Mouse (Mus musculus) forebrain, embryonic 15.5 days (tissue): Measurements from ENCODE around the gene Atf6. TPM values are rescaled to one million over a fixed set of nuclear protein-coding genes. Genes with fewer than 3 reads are reported as not detected.

Experiments
- ATAC-seq: fragments of 200-750 bp; cut with Nextera tagmentation; replicated peaks from 2 replicates; pipeline ENCODE4 v1.8.0; 2017; ENCODE audit warnings: mild to moderate bottlenecking, moderate TSS enrichment, moderate library complexity
- H3K27ac ChIP-seq: fragments of 300-500 bp; sonication (generic); replicated peaks from 2 replicates; pipeline ENCODE4 v1.5.1; 2015; ENCODE audit warnings: mild to moderate bottlenecking, inconsistent platforms
- H3K27me3 ChIP-seq: fragments of 300-500 bp; sonication (generic); 2 replicates; pipeline ENCODE4 v1.6.1; 2015; ENCODE audit warnings: inconsistent platforms
- H3K36me3 ChIP-seq: fragments of 300-500 bp; sonication (generic); 2 replicates; pipeline ENCODE4 v1.6.1; 2015; ENCODE audit warnings: mild to moderate bottlenecking, inconsistent platforms
- H3K4me1 ChIP-seq: fragments of 300-500 bp; sonication (generic); 2 replicates; pipeline ENCODE4 v1.6.1; 2015; ENCODE audit warnings: inconsistent platforms
- H3K4me2 ChIP-seq: fragments of 300-500 bp; sonication (generic); replicated peaks from 2 replicates; pipeline ENCODE4 v1.6.1; 2015; ENCODE audit warnings: mild to moderate bottlenecking, inconsistent platforms
- H3K4me3 ChIP-seq: fragments of 300-500 bp; sonication (generic); 2 replicates; pipeline ENCODE4 v1.5.1; 2015; ENCODE audit warnings: mild to moderate bottlenecking, inconsistent platforms
- H3K9ac ChIP-seq: fragments of 300-500 bp; sonication (generic); replicated peaks from 2 replicates; pipeline ENCODE4 v1.6.1; 2015; ENCODE audit warnings: mild to moderate bottlenecking, inconsistent platforms
- H3K9me3 ChIP-seq: fragments of 300-500 bp; sonication (generic); 2 replicates; pipeline ENCODE4 v1.6.1; 2016; ENCODE audit warnings: inconsistent platforms
- WGBS: fragments of 180-500 bp; shearing (Covaris S2); methylation state at CpG from one replicate; pipeline ENCODE4 v1.1.7; 2015; ENCODE audit warnings: mixed read lengths; 5-methylcytosine and 5-hydroxymethylcytosine counted together
- polyA plus RNA-seq: library from polyadenylated mRNA; unstranded; fragments of >200 nt; fragmentation: Nextera tagmentation; extraction: Ambion mirVana; gene quantifications from 2 replicates; pipeline ENCODE4 v1.2.1, GENCODE M21; 2015

The Atf6 gene
- polyA plus RNA-seq, 1 experiment from 2014 or later = 7.6 TPM

DNA sequence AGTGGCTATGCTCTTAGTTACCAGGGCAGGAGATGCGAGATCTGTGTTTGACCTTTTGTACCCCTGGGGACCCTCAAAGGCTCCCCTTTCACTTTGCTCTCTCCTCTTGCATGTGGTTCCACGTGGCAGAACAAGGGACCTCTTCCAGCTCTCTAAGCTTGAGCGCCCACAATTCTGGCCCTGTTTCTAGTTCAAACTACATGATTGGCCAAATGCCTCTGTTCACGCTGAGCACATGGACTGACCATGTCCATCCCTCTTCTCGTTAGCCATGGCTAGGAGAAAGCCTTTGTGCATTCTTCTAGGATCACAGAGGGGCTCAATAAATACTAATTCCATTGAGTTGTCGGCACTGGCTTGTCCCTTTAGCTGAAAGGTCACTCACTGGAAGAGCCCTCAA lies 172.2 kb downstream of the Atf6 start:
- Histone ChIP-seq H3K27me3 (no peaks in the 10 kb centered on the region), H3K9ac (no peak overlapping the region), H3K4me2 (no peak overlapping the region), H3K9me3 (no peaks in the 10 kb centered on the region), H3K27ac (no peak overlapping the region), H3K4me1 (no peaks in the 10 kb centered on the region), H3K36me3 (no peaks in the 10 kb centered on the region), H3K4me3 (no peak overlapping the region)
- no peak for ATAC-seq
- 50% methylated on average over 6 of the region's 6 CpGs for WGBS

DNA sequence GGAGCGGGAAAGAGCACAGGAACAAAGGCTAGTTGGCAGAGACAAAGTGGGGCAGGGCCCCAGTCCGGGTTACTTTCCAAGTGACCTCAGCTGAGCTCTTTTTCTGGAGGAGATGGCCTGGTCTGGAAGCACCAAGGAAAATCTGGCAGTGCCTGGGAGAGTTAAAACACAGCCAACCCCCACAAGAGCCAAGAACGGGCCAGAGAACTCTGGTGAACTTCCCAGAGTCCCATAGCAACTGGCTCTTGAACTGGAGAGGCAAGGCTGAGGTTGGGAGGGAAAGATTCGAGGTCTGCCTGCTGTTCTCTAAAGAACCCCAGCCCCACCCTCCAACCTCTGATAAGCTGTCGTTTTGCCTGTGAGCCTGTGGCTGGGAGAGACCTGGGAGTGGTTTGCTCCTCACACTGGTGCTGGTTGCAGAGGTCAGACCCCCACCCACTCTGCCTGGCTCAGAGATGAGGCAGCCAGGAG lies 172.7 kb downstream of the Atf6 start:
- ATAC-seq = no peak
- 71% methylated on average over 5 of the region's 5 CpGs for WGBS
- H3K4me2 ChIP-seq = no peak overlapping the region
- H3K4me1 ChIP-seq = no peaks in the 10 kb centered on the region
- H3K4me3 ChIP-seq = no peak overlapping the region
- H3K9ac ChIP-seq = no peak overlapping the region
- no peaks in the 10 kb centered on the region for H3K9me3 ChIP-seq
- H3K27ac ChIP-seq = no peak overlapping the region
- H3K27me3 ChIP-seq = no peaks in the 10 kb centered on the region
- no peaks in the 10 kb centered on the region for H3K36me3 ChIP-seq

DNA sequence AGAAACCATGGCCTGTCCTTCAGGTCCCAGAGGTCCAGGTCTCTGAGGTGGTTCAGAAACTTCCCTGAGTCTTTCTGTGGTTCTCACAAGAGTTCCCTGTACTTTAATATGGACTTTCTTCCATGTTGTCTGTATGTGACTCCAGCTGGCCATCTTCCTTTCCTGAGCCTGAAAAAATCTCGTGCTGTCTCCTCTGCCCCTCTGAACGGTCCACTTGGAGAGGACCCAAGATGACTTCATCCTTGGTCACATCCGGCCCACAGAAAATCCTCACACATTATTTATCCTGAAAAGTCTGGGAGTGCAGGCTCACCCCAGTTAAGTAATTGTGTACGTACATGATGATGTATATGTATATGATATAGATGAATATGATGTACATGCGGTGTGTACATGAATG lies 176.3 kb downstream of the Atf6 start:
- no peak for ATAC-seq
- Histone ChIP-seq H3K27me3 (no peaks in the 10 kb centered on the region), H3K27ac (no peak overlapping the region), H3K4me3 (no peak overlapping the region), H3K9me3 (no peaks in the 10 kb centered on the region), H3K36me3 (no peaks in the 10 kb centered on the region), H3K9ac (no peak overlapping the region), H3K4me2 (no peak overlapping the region), H3K4me1 (no peaks in the 10 kb centered on the region)
- 95% methylated on average over 5 of the region's 5 CpGs for WGBS

DNA sequence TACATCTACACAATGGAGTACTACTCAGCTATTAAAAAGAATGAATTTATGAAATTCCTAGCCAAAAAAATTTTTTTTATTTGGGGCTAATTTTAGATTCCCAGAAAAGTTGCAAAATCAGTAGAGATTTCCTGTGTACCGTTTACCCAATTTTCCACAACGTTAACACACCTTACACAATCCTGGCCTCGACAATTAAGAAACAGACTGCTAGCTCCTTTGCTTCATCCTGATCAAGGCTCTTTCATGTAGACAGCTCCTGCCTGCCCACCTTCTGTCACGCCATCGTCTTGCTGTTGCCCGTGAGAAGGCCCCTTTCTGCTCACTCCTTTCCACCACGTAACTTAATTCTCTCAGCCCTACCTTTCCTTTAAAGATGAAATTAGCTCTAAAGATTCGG lies 177.8 kb downstream of the Atf6 start:
- 94% methylated on average over 8 of the region's 8 CpGs for WGBS
- Histone ChIP-seq H3K36me3 (no peaks in the 10 kb centered on the region), H3K27ac (no peak overlapping the region), H3K4me1 (no peaks in the 10 kb centered on the region), H3K9ac (no peak overlapping the region), H3K4me3 (no peak overlapping the region), H3K27me3 (no peaks in the 10 kb centered on the region), H3K4me2 (no peak overlapping the region), H3K9me3 (no peaks in the 10 kb centered on the region)
- no peak for ATAC-seq

DNA sequence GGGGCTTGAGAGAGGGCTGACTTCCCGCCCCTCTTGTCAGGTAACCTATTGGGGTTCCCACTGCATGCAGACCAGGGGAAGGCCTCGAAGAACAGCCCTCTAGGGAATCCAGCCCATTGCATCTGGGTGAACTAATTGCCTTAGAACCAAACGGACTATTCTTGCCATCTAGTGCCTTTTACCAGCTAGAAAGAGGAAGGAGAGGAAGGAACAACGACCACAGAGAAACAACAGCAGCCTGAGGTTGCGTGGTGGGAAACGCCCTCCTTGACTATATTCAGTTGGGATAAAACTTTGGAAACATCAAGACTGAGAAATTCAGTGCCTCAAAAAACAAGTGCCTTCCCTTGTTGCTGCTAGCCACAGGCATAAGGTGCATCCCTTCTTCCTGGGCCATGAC lies 183.7 kb downstream of the Atf6 start:
- Histone ChIP-seq H3K27me3 (no peaks in the 10 kb centered on the region), H3K9me3 (no peaks in the 10 kb centered on the region), H3K27ac (no peak overlapping the region), H3K36me3 (peaks cover 9% of the 10 kb centered on the region; the same call in 1 of the 2 replicates), H3K4me3 (no peak overlapping the region), H3K4me2 (no peak overlapping the region), H3K9ac (no peak overlapping the region), H3K4me1 (no peaks in the 10 kb centered on the region)
- ATAC-seq = no peak
- WGBS = 84% methylated on average over 6 of the region's 6 CpGs

DNA sequence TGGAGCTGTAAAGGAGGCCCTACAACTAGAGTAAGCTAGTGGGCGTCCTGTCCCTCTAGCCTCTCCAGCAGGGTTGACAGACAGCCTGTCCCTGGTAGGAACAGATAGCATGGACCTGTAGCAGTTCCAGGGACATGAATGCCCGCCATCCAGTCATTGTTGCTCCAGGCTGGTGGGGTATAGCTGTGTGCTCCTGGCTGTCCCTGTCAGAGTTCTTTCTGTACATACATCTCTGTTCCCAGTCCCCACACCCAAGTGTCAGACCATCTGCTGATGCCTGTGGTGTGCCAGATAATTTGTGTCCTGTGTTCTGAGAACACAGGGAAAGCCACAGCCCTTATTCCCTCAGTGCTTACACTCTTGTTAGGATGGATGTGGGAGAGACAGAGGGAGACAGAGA lies 187.9 kb downstream of the Atf6 start:
- H3K4me2 ChIP-seq = no peak overlapping the region
- peak; percentile 66 for ATAC-seq
- no peaks in the 10 kb centered on the region for H3K9me3 ChIP-seq
- no peaks in the 10 kb centered on the region for H3K4me1 ChIP-seq
- H3K9ac ChIP-seq = no peak overlapping the region
- 66% methylated on average over 2 of the region's 2 CpGs for WGBS
- no peak overlapping the region for H3K4me3 ChIP-seq
- H3K27ac ChIP-seq = peak overlapping the region; percentile 65
- H3K27me3 ChIP-seq = no peaks in the 10 kb centered on the region
- H3K36me3 ChIP-seq = peaks cover 9% of the 10 kb centered on the region; the same call in 1 of the 2 replicates

DNA sequence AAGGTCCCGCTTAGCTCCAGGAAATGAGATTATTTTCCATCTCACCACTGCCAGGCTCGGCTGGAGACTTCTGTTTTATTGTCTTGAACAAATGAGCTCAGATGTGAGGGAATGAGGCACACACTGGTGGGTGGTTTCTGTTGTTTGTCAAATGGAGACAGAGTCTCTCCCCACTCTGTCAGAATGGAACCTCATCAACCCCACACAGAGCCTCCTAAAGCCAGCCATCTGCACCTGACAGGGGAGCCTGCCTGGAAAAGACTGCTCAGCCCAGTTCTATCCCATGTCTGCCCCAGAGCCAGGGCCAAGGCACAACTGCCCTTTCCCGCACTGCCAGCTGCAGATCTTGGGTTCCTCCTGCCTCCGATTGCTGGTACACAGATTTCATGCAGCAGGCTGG lies 188.7 kb downstream of the Atf6 start:
- Histone ChIP-seq H3K36me3 (peaks cover 9% of the 10 kb centered on the region; the same call in 1 of the 2 replicates), H3K4me2 (no peak overlapping the region), H3K4me3 (no peak overlapping the region), H3K9ac (no peak overlapping the region), H3K27me3 (no peaks in the 10 kb centered on the region), H3K9me3 (no peaks in the 10 kb centered on the region), H3K4me1 (no peaks in the 10 kb centered on the region), H3K27ac (0 out of 2 replicates have a peak overlapping the region, but pooled peaks have one; percentile 65)
- no peak for ATAC-seq
- 66% methylated on average over 4 of the region's 4 CpGs for WGBS

DNA sequence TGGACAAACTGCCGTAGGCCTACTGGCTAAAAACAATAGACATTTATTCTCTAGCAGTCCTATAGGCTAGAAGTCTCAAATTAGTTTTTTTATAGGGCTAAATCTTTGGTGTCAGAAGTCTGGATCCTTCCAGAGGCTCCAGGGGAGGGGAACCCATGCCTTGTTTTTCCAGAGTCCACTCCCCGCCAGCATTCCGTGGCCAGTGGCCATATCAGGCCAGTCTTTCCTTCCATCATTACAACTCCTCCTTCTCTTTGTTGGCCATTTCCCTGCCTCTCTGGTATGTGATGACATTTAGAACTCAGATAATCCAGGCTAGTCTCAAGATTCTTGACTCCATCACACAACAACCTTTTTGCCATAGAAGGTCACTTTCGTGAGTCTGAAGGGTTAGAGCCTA lies 189.9 kb downstream of the Atf6 start:
- ATAC-seq = no peak
- Histone ChIP-seq H3K4me3 (no peak overlapping the region), H3K9ac (no peak overlapping the region), H3K36me3 (peaks cover 9% of the 10 kb centered on the region; the same call in 1 of the 2 replicates), H3K4me2 (no peak overlapping the region), H3K27me3 (no peaks in the 10 kb centered on the region), H3K4me1 (no peaks in the 10 kb centered on the region), H3K9me3 (no peaks in the 10 kb centered on the region), H3K27ac (no peak overlapping the region)
- WGBS = 93% methylated on average over 4 of the region's 4 CpGs

DNA sequence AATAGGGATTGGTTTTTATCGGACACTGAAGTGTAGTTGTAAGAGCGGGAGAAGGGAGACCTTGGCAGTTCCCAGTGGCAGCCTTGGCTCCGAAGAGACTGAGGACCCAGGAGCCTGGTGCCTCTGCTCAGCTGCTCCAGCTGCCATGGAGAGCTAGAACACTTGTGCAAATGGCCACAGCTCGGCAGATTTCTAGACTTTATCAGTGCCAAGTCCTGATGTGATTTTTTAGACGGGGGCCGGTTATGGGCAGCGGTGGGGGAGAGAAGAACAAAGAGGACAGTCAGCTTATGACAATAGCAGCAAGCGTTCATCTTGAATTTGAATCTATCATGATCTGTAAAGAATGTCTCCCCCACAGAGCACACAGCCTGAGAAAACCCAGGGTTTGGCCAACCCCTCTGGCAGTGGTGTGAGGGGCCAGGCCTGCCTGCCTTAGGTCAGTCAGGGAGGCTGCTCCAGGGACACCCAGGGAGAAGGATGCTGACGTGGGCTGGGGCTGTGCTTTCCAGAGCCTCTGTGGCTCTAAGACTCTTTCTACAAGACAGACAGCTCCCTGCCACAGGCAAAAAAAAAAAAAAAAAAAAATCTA lies 193.3 kb downstream of the Atf6 start:
- Histone ChIP-seq H3K27ac (no peak overlapping the region), H3K27me3 (no peaks in the 10 kb centered on the region), H3K4me1 (no peaks in the 10 kb centered on the region), H3K4me3 (no peak overlapping the region), H3K4me2 (no peak overlapping the region), H3K9ac (no peak overlapping the region), H3K9me3 (no peaks in the 10 kb centered on the region), H3K36me3 (peaks cover 18% of the 10 kb centered on the region)
- no peak for ATAC-seq
- WGBS = 71% methylated on average over 9 of the region's 9 CpGs

DNA sequence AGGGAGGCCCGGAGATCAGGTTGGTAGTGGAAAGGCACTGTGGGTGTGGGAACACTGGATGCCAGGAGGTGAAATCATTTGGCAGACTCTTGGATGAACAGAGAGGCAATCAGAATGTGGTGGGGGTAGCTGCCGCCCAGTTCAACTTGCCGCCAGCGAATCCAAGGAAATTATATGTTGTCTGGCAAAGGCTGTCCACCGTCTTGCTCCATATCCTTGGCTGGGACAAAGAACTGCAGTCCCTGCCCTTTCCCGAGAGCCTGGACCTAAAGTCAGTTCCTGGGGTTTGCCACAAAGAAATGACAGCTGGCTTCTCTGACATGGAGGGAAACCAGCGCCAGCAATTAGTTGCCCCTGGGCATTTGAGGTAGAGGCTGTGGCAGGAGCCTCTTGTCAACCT lies 202.4 kb downstream of the Atf6 start:
- Histone ChIP-seq H3K4me2 (no peak overlapping the region), H3K27me3 (no peaks in the 10 kb centered on the region), H3K4me3 (no peak overlapping the region), H3K4me1 (no peaks in the 10 kb centered on the region), H3K36me3 (peaks cover 19% of the 10 kb centered on the region), H3K9me3 (no peaks in the 10 kb centered on the region), H3K27ac (no peak overlapping the region; the same call in 1 of the 2 replicates), H3K9ac (no peak overlapping the region)
- WGBS = 75% methylated on average over 7 of the region's 7 CpGs
- no peak for ATAC-seq

DNA sequence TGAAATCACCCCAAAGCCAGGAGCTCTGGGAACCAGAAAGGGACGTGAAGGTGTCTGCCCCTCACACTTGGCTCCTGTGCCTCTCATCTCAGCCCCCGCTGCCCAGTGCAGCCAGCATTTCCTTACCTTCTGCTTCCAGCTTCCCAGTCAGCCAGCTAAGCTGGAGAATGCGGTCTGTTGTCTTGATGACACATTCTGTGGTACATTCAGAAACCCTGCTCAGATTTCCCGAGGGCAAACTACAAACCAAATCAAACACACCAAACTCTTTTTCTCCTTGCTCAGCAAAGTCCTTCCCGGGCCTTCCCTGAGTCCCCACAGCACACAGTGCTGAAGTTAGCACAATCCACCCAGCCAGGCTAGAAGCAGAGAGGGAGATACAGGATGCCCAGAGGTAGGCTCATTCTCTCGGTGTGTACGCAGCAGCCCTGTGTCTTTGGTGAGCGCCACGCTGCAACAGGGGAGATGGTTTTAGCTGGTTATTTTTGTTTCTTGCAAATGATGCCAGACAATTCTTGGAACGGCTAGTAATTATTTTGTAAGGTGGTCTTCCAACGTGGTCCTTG lies 202.9 kb downstream of the Atf6 start:
- H3K4me2 ChIP-seq = no peak overlapping the region
- no peaks in the 10 kb centered on the region for H3K27me3 ChIP-seq
- H3K27ac ChIP-seq = peak overlapping the region; percentile 19; the same call in 1 of the 2 replicates
- no peaks in the 10 kb centered on the region for H3K4me1 ChIP-seq
- H3K9ac ChIP-seq = no peak overlapping the region
- WGBS = 82% methylated on average over 11 of the region's 11 CpGs
- H3K9me3 ChIP-seq = no peaks in the 10 kb centered on the region
- H3K36me3 ChIP-seq = peaks cover 17% of the 10 kb centered on the region; the same call in 1 of the 2 replicates
- H3K4me3 ChIP-seq = no peak overlapping the region
- ATAC-seq = no peak

DNA sequence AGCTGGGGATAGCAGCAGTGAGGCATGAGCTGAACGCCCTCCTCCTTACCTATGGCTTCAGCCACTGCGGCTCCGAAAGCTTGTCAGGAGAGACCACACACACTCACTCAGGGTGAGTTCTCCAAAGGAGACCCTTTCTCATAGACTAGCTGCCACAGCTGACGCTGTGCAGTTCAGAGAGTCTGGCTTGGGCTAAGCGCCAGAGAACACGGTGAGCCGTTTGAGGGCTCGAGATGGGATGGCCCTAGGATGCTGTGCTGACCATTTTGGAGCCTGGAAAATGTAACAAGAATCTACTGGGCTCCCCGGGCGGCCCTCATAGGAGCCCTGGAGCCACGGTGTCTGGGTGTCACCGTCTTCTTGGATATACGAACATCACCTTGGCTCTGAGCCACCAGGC lies 208.3 kb downstream of the Atf6 start:
- Histone ChIP-seq H3K9me3 (no peaks in the 10 kb centered on the region), H3K9ac (no peak overlapping the region), H3K4me3 (no peak overlapping the region), H3K36me3 (0 out of 2 replicates have a peak, but pooled peaks cover 6% of the 10 kb centered on the region), H3K27ac (no peak overlapping the region), H3K27me3 (no peaks in the 10 kb centered on the region), H3K4me2 (no peak overlapping the region), H3K4me1 (peaks cover 28% of the 10 kb centered on the region)
- no peak for ATAC-seq
- WGBS = 78% methylated on average over 13 of the region's 13 CpGs
